Mouse (Mus musculus): ENCODE data around the gene Clock. TPM values are rescaled to one million over a fixed set of nuclear protein-coding genes. Genes with fewer than 3 reads are reported as not detected.

Clock gene
- polyA plus RNA-seq, 1 experiment: 16.8 TPM

- TF ChIP-seq POLR2A (IDR thresholded peaks at IDR 0.05; ENCODE audit: borderline replicate concordance, extremely low read depth, low read depth, low read length) (no peak), CTCF (IDR thresholded peaks at IDR 0.05; ENCODE audit: insufficient read depth, low read length) (no peak)
- DNase-seq: no peak
- WGBS: 89% methylated on average over 4 of the region's 4 CpGs
- Histone ChIP-seq H3K4me3 (replicated peaks; ENCODE audit: extremely low read depth, low read depth, low read length) (no peak overlapping the region), H3K4me1 (ENCODE audit: control insufficient read depth, insufficient read depth, low read length) (no peaks in the 10 kb centered on the region)
These were observed 20.5 kb upstream of the Clock start for GRCm38 (mm10) chr5:76325113-76325512.

- 45% methylated on average over 11 of the region's 11 CpGs for WGBS
- TF ChIP-seq CTCF (IDR thresholded peaks at IDR 0.05; ENCODE audit: insufficient read depth, low read length) (no peak), POLR2A (IDR thresholded peaks at IDR 0.05; ENCODE audit: borderline replicate concordance, extremely low read depth, low read depth, low read length) (no peak)
- Histone ChIP-seq H3K4me1 (ENCODE audit: control insufficient read depth, insufficient read depth, low read length) (no peaks in the 10 kb centered on the region), H3K4me3 (replicated peaks; ENCODE audit: extremely low read depth, low read depth, low read length) (no peak overlapping the region)
- DNase-seq: no peak
These were observed 16.9 kb upstream of the Clock start for GRCm38 (mm10) chr5:76321249-76322196.

- H3K4me1 ChIP-seq (ENCODE audit: control insufficient read depth, insufficient read depth, low read length): no peaks in the 10 kb centered on the region
- no peak overlapping the region for H3K4me3 ChIP-seq (replicated peaks; ENCODE audit: extremely low read depth, low read depth, low read length)
- WGBS: 48% methylated on average over 2 of the region's 2 CpGs
- TF ChIP-seq POLR2A (IDR thresholded peaks at IDR 0.05; ENCODE audit: borderline replicate concordance, extremely low read depth, low read depth, low read length): no peak
- DNase-seq: no peak
These were observed 3.6 kb upstream of the Clock start for GRCm38 (mm10) chr5:76308206-76308605.

- H3K4me3 ChIP-seq (replicated peaks; ENCODE audit: extremely low read depth, low read depth, low read length): no peak overlapping the region
- WGBS: 77% methylated on average over 3 of the region's 3 CpGs
- H3K4me1 ChIP-seq (ENCODE audit: control insufficient read depth, insufficient read depth, low read length): peaks cover 2% of the 10 kb centered on the region; the same call in 1 of the 2 replicates
- DNase-seq: no peak
- TF ChIP-seq CTCF (IDR thresholded peaks at IDR 0.05; ENCODE audit: insufficient read depth, low read length): no peak
- no peak for TF ChIP-seq POLR2A (IDR thresholded peaks at IDR 0.05; ENCODE audit: borderline replicate concordance, extremely low read depth, low read depth, low read length)
These were observed 1.7 kb upstream of the Clock start for GRCm38 (mm10) chr5:76306261-76306660.

- Histone ChIP-seq H3K4me1 (ENCODE audit: control insufficient read depth, insufficient read depth, low read length) (peaks cover 2% of the 10 kb centered on the region; the same call in 1 of the 2 replicates), H3K4me3 (replicated peaks; ENCODE audit: extremely low read depth, low read depth, low read length) (no peak overlapping the region)
- WGBS: 15% methylated on average over 8 of the region's 8 CpGs
- no peak for DNase-seq
- TF ChIP-seq CTCF (IDR thresholded peaks at IDR 0.05; ENCODE audit: insufficient read depth, low read length): no peak
- no peak for TF ChIP-seq POLR2A (IDR thresholded peaks at IDR 0.05; ENCODE audit: borderline replicate concordance, extremely low read depth, low read depth, low read length)
These were observed 1.0 kb upstream of the Clock start for GRCm38 (mm10) chr5:76305616-76306015.

- DNase-seq: peak; percentile 85
- peaks cover 2% of the 10 kb centered on the region; the same call in 1 of the 2 replicates for H3K4me1 ChIP-seq (ENCODE audit: control insufficient read depth, insufficient read depth, low read length)
- TF ChIP-seq POLR2A (IDR thresholded peaks at IDR 0.05; ENCODE audit: borderline replicate concordance, extremely low read depth, low read depth, low read length) (peak; percentile 30; the same call in 1 of the 2 replicates), CTCF (IDR thresholded peaks at IDR 0.05; ENCODE audit: insufficient read depth, low read length) (no peak)
- under 1% methylated on average over 91 of the region's 100 CpGs for WGBS
- peak overlapping the region; percentile 61 for H3K4me3 ChIP-seq (replicated peaks; ENCODE audit: extremely low read depth, low read depth, low read length)
These were observed 694 bp downstream of the Clock start for GRCm38 (mm10) chr5:76303745-76304451.

GRCm38 (mm10) chr5:76303379-76303744 lies 1.2 kb downstream of the Clock start:
- TF ChIP-seq CTCF (IDR thresholded peaks at IDR 0.05; ENCODE audit: insufficient read depth, low read length) (no peak), POLR2A (IDR thresholded peaks at IDR 0.05; ENCODE audit: borderline replicate concordance, extremely low read depth, low read depth, low read length) (no peak)
- no peak for DNase-seq
- Histone ChIP-seq H3K4me3 (replicated peaks; ENCODE audit: extremely low read depth, low read depth, low read length) (peak overlapping the region; percentile 61), H3K4me1 (ENCODE audit: control insufficient read depth, insufficient read depth, low read length) (peaks cover 2% of the 10 kb centered on the region; the same call in 1 of the 2 replicates)
- WGBS: 2% methylated on average over 11 of the region's 11 CpGs

GRCm38 (mm10) chr5:76302009-76302408 lies 2.6 kb downstream of the Clock start:
- Histone ChIP-seq H3K4me1 (ENCODE audit: control insufficient read depth, insufficient read depth, low read length) (peaks cover 5% of the 10 kb centered on the region), H3K4me3 (replicated peaks; ENCODE audit: extremely low read depth, low read depth, low read length) (no peak overlapping the region)
- DNase-seq: no peak
- 71% methylated on average over 2 of the region's 2 CpGs for WGBS
- TF ChIP-seq POLR2A (IDR thresholded peaks at IDR 0.05; ENCODE audit: borderline replicate concordance, extremely low read depth, low read depth, low read length) (no peak), CTCF (IDR thresholded peaks at IDR 0.05; ENCODE audit: insufficient read depth, low read length) (no peak)

- TF ChIP-seq CTCF (IDR thresholded peaks at IDR 0.05; ENCODE audit: insufficient read depth, low read length): no peak
- no peak for DNase-seq
- Histone ChIP-seq H3K4me3 (replicated peaks; ENCODE audit: extremely low read depth, low read depth, low read length) (no peak overlapping the region), H3K4me1 (ENCODE audit: control insufficient read depth, insufficient read depth, low read length) (no peaks in the 10 kb centered on the region)
- 36% methylated on average over 8 of the region's 8 CpGs for WGBS
These were observed 15.3 kb downstream of the Clock start for GRCm38 (mm10) chr5:76289234-76289691.
